Mouse (Mus musculus) cerebellum, adult 11 months (tissue): ENCODE results near the gene Lhfp.
"Not testable (repeated sequence)": the region's sequence is repeated elsewhere in the genome, so short reads cannot be mapped to it uniquely, and the experiment has no call there.

Experiments
- DNase-seq: peaks from one replicate; pipeline ENCODE4 v3.0.0; 2022

Gene Lhfp

GRCm38 (mm10) chr3:53101711-53102110 is 60.4 kb downstream of the Lhfp start:
- DNase-seq, result no peak

- no peak for DNase-seq
Observed at GRCm38 (mm10) chr3:53102131-53102756, 60.9 kb downstream of the Lhfp start.

GRCm38 (mm10) chr3:53102757-53103153 is 61.4 kb downstream of the Lhfp start:
- no peak for DNase-seq

GRCm38 (mm10) chr3:53108594-53109373 is 67.5 kb downstream of the Lhfp start:
- DNase-seq, result no peak

- DNase-seq, result no peak
Observed at GRCm38 (mm10) chr3:53109879-53110278, 68.6 kb downstream of the Lhfp start.

- no peak for DNase-seq
Observed at GRCm38 (mm10) chr3:53112048-53112447, 70.7 kb downstream of the Lhfp start.

- DNase-seq, result not testable (repeated sequence)
Observed at GRCm38 (mm10) chr3:53118755-53119154, 77.4 kb downstream of the Lhfp start.

GRCm38 (mm10) chr3:53119978-53120377 is 78.7 kb downstream of the Lhfp start:
- DNase-seq, result no peak

GRCm38 (mm10) chr3:53125495-53125894 is 84.2 kb downstream of the Lhfp start:
- DNase-seq, result no peak

- no peak for DNase-seq
Observed at GRCm38 (mm10) chr3:53138785-53139184, 97.5 kb downstream of the Lhfp start.

GRCm38 (mm10) chr3:53139205-53139604 is 97.9 kb downstream of the Lhfp start:
- no peak for DNase-seq

- DNase-seq, result no peak
Observed at GRCm38 (mm10) chr3:53139642-53140041, 98.3 kb downstream of the Lhfp start.

GRCm38 (mm10) chr3:53142528-53142927 is 101.2 kb downstream of the Lhfp start:
- DNase-seq, result peak; percentile 39

- DNase-seq, result no peak
Observed at GRCm38 (mm10) chr3:53145526-53145925, 104.2 kb downstream of the Lhfp start.

- DNase-seq, result no peak
Observed at GRCm38 (mm10) chr3:53145946-53146345, 104.6 kb downstream of the Lhfp start.

- no peak for DNase-seq
Observed at GRCm38 (mm10) chr3:53147001-53147400, 105.7 kb downstream of the Lhfp start.

GRCm38 (mm10) chr3:53148751-53149150 is 107.4 kb downstream of the Lhfp start:
- DNase-seq, result no peak

GRCm38 (mm10) chr3:53149625-53150320 is 108.4 kb downstream of the Lhfp start:
- peak; percentile 80 for DNase-seq

GRCm38 (mm10) chr3:53151081-53151480 is 109.8 kb downstream of the Lhfp start:
- DNase-seq, result no peak

GRCm38 (mm10) chr3:53151607-53152006 is 110.3 kb downstream of the Lhfp start:
- no peak for DNase-seq

- DNase-seq, result no peak
Observed at GRCm38 (mm10) chr3:53161963-53162362, 120.6 kb downstream of the Lhfp start.

GRCm38 (mm10) chr3:53165281-53165680 is 124.0 kb downstream of the Lhfp start:
- DNase-seq, result peak; percentile 59

- DNase-seq, result no peak
Observed at GRCm38 (mm10) chr3:53166001-53166400, 124.7 kb downstream of the Lhfp start.

GRCm38 (mm10) chr3:53169486-53169885 is 128.2 kb downstream of the Lhfp start:
- DNase-seq, result no peak
